Mouse (Mus musculus) MEL (cell line): ENCODE data around the gene Mtmr10. TPM values are rescaled to one million over a fixed set of nuclear protein-coding genes. Genes with fewer than 3 reads are reported as not detected.

Experiments used
- DNase-seq: peaks from one replicate; pipeline ENCODE4 v3.0.0; 2011; ENCODE audit warnings: low read depth, low spot score
- H3K27ac ChIP-seq: 2 replicates; pipeline ENCODE4 v1.5.1; 2012; ENCODE audit warnings: low read depth, mild to moderate bottlenecking, control low read depth, low read length, moderate library complexity; ENCODE audit not compliant: control insufficient read depth
- H3K27me3 ChIP-seq, 2 experiments: fragments of 150-350 bp in 1 of 2; sonication (generic) in 1 of 2; 2 replicates each; pipeline ENCODE4 v1.6.1; 2012; ENCODE audit warnings: low read length in 2 of 2, mild to moderate bottlenecking in 2 of 2, improper control_type of control experiment in 1 of 2, moderate library complexity in 1 of 2; ENCODE audit not compliant: insufficient read depth in 2 of 2, control insufficient read depth in 1 of 2
- H3K36me3 ChIP-seq, 2 experiments: 2 replicates each; pipeline ENCODE4 v1.6.1; 2012 to 2014; ENCODE audit warnings: low read length in 2 of 2, improper control_type of control experiment in 1 of 2, inconsistent platforms in 1 of 2, mild to moderate bottlenecking in 1 of 2; ENCODE audit not compliant: insufficient read depth in 2 of 2, control insufficient read depth in 1 of 2
- H3K4me1 ChIP-seq, 2 experiments: fragments of 150-350 bp in 1 of 2; sonication (generic) in 1 of 2; 2 replicates each; pipeline ENCODE4 v1.6.1; 2012; ENCODE audit warnings: low read length in 2 of 2, improper control_type of control experiment in 1 of 2, mild to moderate bottlenecking in 1 of 2; ENCODE audit not compliant: insufficient read depth in 2 of 2, control insufficient read depth in 1 of 2
- H3K4me3 ChIP-seq, 2 experiments: fragments of 150-350 bp in 1 of 2; sonication (generic) in 1 of 2; 2 replicates each; pipeline ENCODE4 v1.5.1; 2012; ENCODE audit warnings: low read depth in 2 of 2, low read length in 2 of 2, mild to moderate bottlenecking in 2 of 2, moderate library complexity in 2 of 2, control low read depth in 1 of 2, improper control_type of control experiment in 1 of 2; ENCODE audit not compliant: control insufficient read depth in 1 of 2, insufficient read depth in 1 of 2
- H3K79me2 ChIP-seq: 2 replicates; pipeline ENCODE4 v1.6.1; 2012; ENCODE audit warnings: mild to moderate bottlenecking, low read length, moderate library complexity; ENCODE audit not compliant: control insufficient read depth, poor library complexity, insufficient read depth
- H3K9ac ChIP-seq: 2 replicates; pipeline ENCODE4 v1.6.1; 2012; ENCODE audit warnings: low read depth, mild to moderate bottlenecking, control low read depth, low read length, moderate library complexity; ENCODE audit not compliant: control insufficient read depth, poor library complexity, severe bottlenecking
- H3K9me3 ChIP-seq: fragments of 150-350 bp; sonication (generic); replicated peaks from 2 replicates; pipeline ENCODE4 v1.6.1; 2012; ENCODE audit warnings: mild to moderate bottlenecking, low read length, improper control_type of control experiment, moderate library complexity; ENCODE audit not compliant: insufficient read depth
- BHLHE40 ChIP-seq: IDR thresholded peaks from 2 replicates; pipeline ENCODE4 v1.6.1; 2012; ENCODE audit warnings: low read depth, mild to moderate bottlenecking, inconsistent platforms, low read length, improper control_type of control experiment, borderline replicate concordance
- CHD2 ChIP-seq: IDR thresholded peaks from 2 replicates; pipeline ENCODE4 v1.6.1; 2011; ENCODE audit warnings: low read length, improper control_type of control experiment
- EP300 ChIP-seq, 2 experiments: IDR thresholded peaks; 2 replicates each; pipeline ENCODE4 v1.6.1; 2011; ENCODE audit warnings: improper control_type of control experiment in 2 of 2, low read length in 2 of 2, low read depth in 1 of 2, mild to moderate bottlenecking in 1 of 2
- ETS1 ChIP-seq: IDR thresholded peaks from 2 replicates; pipeline ENCODE4 v1.6.1; 2012; ENCODE audit warnings: low read depth, mild to moderate bottlenecking, inconsistent platforms, low read length, improper control_type of control experiment, moderate library complexity
- GABPA ChIP-seq: IDR thresholded peaks from 2 replicates; pipeline ENCODE4 v1.6.1; 2012; ENCODE audit warnings: low read depth, mild to moderate bottlenecking, inconsistent platforms, low read length, improper control_type of control experiment, moderate library complexity
- GATA1 ChIP-seq: IDR thresholded peaks from 2 replicates; pipeline ENCODE4 v1.6.1; 2011; ENCODE audit warnings: low read depth, low read length, improper control_type of control experiment
- HCFC1 ChIP-seq: IDR thresholded peaks from 2 replicates; pipeline ENCODE4 v1.6.1; 2012; ENCODE audit warnings: low read depth, mild to moderate bottlenecking, inconsistent platforms, low read length, improper control_type of control experiment, moderate library complexity
- KAT2A ChIP-seq: conservative IDR thresholded peaks from 2 replicates; pipeline ENCODE4 v1.6.1; 2012; ENCODE audit warnings: low read depth, low read length, improper control_type of control experiment, inconsistent platforms
- MXI1 ChIP-seq: IDR thresholded peaks from 2 replicates; pipeline ENCODE4 v1.6.1; 2011; ENCODE audit warnings: mild to moderate bottlenecking, low read depth, low read length, improper control_type of control experiment
- MYB ChIP-seq: IDR thresholded peaks from 2 replicates; pipeline ENCODE4 v1.6.1; 2011; ENCODE audit warnings: mild to moderate bottlenecking, low read depth, low read length, improper control_type of control experiment
- NELFE ChIP-seq: IDR thresholded peaks from 2 replicates; pipeline ENCODE4 v1.6.1; 2011; ENCODE audit warnings: low read depth, low read length, improper control_type of control experiment
- POLR2A ChIP-seq, 2 experiments: IDR thresholded peaks; 2 replicates each; pipeline ENCODE4 v1.6.1; 2011 to 2012; ENCODE audit warnings: low read length in 2 of 2, mild to moderate bottlenecking in 2 of 2, control low read depth in 1 of 2, improper control_type of control experiment in 1 of 2, low read depth in 1 of 2, moderate library complexity in 1 of 2; ENCODE audit not compliant: control insufficient read depth in 1 of 2, insufficient read depth in 1 of 2, poor library complexity in 1 of 2
- POLR2AphosphoS5 ChIP-seq: IDR thresholded peaks from 2 replicates; pipeline ENCODE4 v1.6.1; 2012; ENCODE audit warnings: low read depth, borderline replicate concordance, mild to moderate bottlenecking, inconsistent platforms, low read length, moderate library complexity, mixed read lengths
- RAD21 ChIP-seq: IDR thresholded peaks from 2 replicates; pipeline ENCODE4 v1.6.1; 2011; ENCODE audit warnings: mild to moderate bottlenecking, low read depth, low read length, improper control_type of control experiment
- RCOR1 ChIP-seq: IDR thresholded peaks from 2 replicates; pipeline ENCODE4 v1.6.1; 2012; ENCODE audit warnings: low read depth, mild to moderate bottlenecking, inconsistent platforms, low read length, improper control_type of control experiment
- SMC3 ChIP-seq: IDR thresholded peaks from 2 replicates; pipeline ENCODE4 v1.6.1; 2011; ENCODE audit warnings: low read depth, low read length, improper control_type of control experiment
- ZC3H11A ChIP-seq: IDR thresholded peaks from 2 replicates; pipeline ENCODE4 v1.6.1; 2012; ENCODE audit warnings: low read depth, mild to moderate bottlenecking, inconsistent platforms, low read length, improper control_type of control experiment
- ZNF384 ChIP-seq: IDR thresholded peaks from 2 replicates; pipeline ENCODE4 v1.6.1; 2012; ENCODE audit warnings: low read depth, mild to moderate bottlenecking, inconsistent platforms, low read length, improper control_type of control experiment
- polyA plus RNA-seq, 2 experiments: library from polyadenylated mRNA; stranded (reverse) in 1 of 2; unstranded in 1 of 2; fragments of >175 nt in 1 of 2; fragments of >200 nt in 1 of 2; gene quantifications; 2 replicates each; pipeline versions ENCODE4 v1.2.1 to v1.2.4; 2012; ENCODE audit warnings: low replicate concordance in 2 of 2, low read depth in 1 of 2; ENCODE audit not compliant: insufficient read length in 2 of 2, insufficient read depth in 1 of 2, missing spikeins in 1 of 2
- total RNA-seq: library from RNA; depleted of rRNA; stranded (reverse); fragments of 300-350 nt; gene quantifications from 2 replicates; pipeline ENCODE4 v1.2.3, GENCODE M21; 2012

Mtmr10 gene
- total and polyA plus RNA-seq, 3 experiments: 1.7 to 2.4 TPM; not detected in 1

DNA sequence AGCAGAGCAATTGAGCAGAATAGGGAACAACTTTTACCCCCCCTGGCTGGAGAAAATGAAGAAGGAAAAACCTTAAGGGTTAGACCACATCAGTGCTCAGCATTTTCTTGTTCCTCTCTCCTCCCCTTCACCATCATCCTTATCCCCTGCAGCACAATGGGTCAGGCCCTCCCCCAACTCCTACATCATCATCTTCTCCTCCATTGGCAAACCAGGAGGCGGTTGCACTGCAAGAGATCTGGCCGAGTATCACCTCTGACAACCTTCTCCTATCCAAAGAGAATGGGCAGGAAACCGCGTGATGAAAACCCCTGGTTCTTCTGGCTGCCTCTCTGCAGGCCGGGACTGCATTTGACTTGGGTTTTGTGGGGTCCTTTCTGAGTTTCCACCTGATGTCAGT, 69.2 kb downstream of the Mtmr10 start:
- H3K36me3 ChIP-seq: no peaks in the 10 kb centered on the region
- no peaks in the 10 kb centered on the region for H3K4me1 ChIP-seq
- H3K79me2 ChIP-seq: no peaks in the 10 kb centered on the region
- no peak for DNase-seq
- no peaks in the 10 kb centered on the region for H3K9me3 ChIP-seq
- no peak overlapping the region for H3K4me3 ChIP-seq
- no peak for TF ChIP-seq HCFC1
- TF ChIP-seq RAD21: no peak
- TF ChIP-seq RCOR1: no peak
- TF ChIP-seq BHLHE40: no peak
- TF ChIP-seq GATA1: no peak
- no peak for TF ChIP-seq NELFE
- no peak for TF ChIP-seq GABPA
- TF ChIP-seq CHD2: no peak
- no peak for TF ChIP-seq POLR2AphosphoS5
- no peak for TF ChIP-seq MXI1
- TF ChIP-seq KAT2A: no peak
- TF ChIP-seq ZNF384: no peak
- no peak for TF ChIP-seq MYB
- TF ChIP-seq POLR2A (IDR thresholded peaks at IDR 0.05; ENCODE audit: control insufficient read depth in 1 of 2, insufficient read depth in 1 of 2, low read depth in 1 of 2, low read length in 2 of 2, poor library complexity in 1 of 2): no peak
- TF ChIP-seq ETS1: no peak
- no peak for TF ChIP-seq ZC3H11A
- TF ChIP-seq, all 39 proteins: peak for 0
- no peak overlapping the region for H3K27ac ChIP-seq
- no peaks in the 10 kb centered on the region for H3K27me3 ChIP-seq
- no peak overlapping the region for H3K9ac ChIP-seq

DNA sequence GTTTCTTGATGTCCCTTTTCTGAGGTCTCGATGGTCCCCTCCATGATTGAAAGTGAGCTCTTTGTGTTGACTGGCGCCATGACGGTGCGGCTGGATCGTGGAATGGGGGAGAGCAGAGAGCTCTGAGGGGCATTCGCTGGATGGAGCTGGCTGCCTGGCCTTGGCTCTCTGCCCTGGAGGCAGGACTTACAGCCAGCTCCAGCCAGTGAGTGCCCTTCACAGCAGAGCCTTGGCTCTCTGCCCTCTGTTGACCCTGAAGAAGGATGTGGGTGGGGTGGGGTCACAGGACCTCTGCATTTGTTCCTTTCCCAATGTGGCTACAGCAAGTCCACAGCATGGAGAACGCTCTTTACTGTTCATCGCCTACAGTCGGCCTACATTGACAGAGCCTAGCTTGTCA, 70.0 kb downstream of the Mtmr10 start:
- no peaks in the 10 kb centered on the region for H3K9me3 ChIP-seq
- no peak overlapping the region for H3K27ac ChIP-seq
- no peak for DNase-seq
- no peaks in the 10 kb centered on the region for H3K36me3 ChIP-seq
- no peak for TF ChIP-seq CHD2
- no peak for TF ChIP-seq EP300 (IDR thresholded peaks at IDR 0.05; ENCODE audit: low read depth in 1 of 2, low read length in 2 of 2)
- TF ChIP-seq ZC3H11A: no peak
- no peak for TF ChIP-seq BHLHE40
- TF ChIP-seq SMC3: no peak
- H3K9ac ChIP-seq: no peak overlapping the region
- H3K4me3 ChIP-seq: no peak overlapping the region
- no peaks in the 10 kb centered on the region for H3K79me2 ChIP-seq
- H3K4me1 ChIP-seq: no peaks in the 10 kb centered on the region
- H3K27me3 ChIP-seq: no peaks in the 10 kb centered on the region
